Mouse (Mus musculus): ENCODE measurements around the gene Adam22. TPM values are rescaled to one million over a fixed set of nuclear protein-coding genes. Genes with fewer than 3 reads are reported as not detected.

The Adam22 gene
- polyA plus RNA-seq, 1 experiment from 2014 or later = 0.40 TPM

- H3K4me1 ChIP-seq (ENCODE audit: control insufficient read depth, low read depth, low read length) = no peaks in the 10 kb centered on the region
- no peak overlapping the region for H3K27ac ChIP-seq (ENCODE audit: low read length)
- WGBS (ENCODE audit: insufficient replicate concordance) = 60% methylated on average over 3 of the region's 3 CpGs
- no peaks in the 10 kb centered on the region for H3K36me3 ChIP-seq (ENCODE audit: control insufficient read depth, insufficient read depth)
- no peak overlapping the region for H3K4me2 ChIP-seq (ENCODE audit: low read depth, low read length)
- ATAC-seq (ENCODE audit: low read depth) = no peak
- H3K27me3 ChIP-seq (ENCODE audit: control insufficient read depth, insufficient read depth, low read depth, low read length) = no peaks in the 10 kb centered on the region
- H3K9ac ChIP-seq (ENCODE audit: low read depth, low read length) = no peak overlapping the region
- no peak overlapping the region for H3K4me3 ChIP-seq (ENCODE audit: low read depth, low read length)
- no peaks in the 10 kb centered on the region for H3K9me3 ChIP-seq (replicated peaks; ENCODE audit: control insufficient read depth, low read length)
Observed at GRCm38 (mm10) chr5:8343296-8343695, 24.7 kb downstream of the Adam22 start.

- 59% methylated on average over 4 of the region's 4 CpGs for WGBS (ENCODE audit: insufficient replicate concordance)
Observed at GRCm38 (mm10) chr5:8341676-8342075, 26.3 kb downstream of the Adam22 start.

GRCm38 (mm10) chr5:8327645-8328269 lies 40.2 kb downstream of the Adam22 start:
- WGBS (ENCODE audit: insufficient replicate concordance) = 40% methylated on average over 4 of the region's 4 CpGs
- H3K36me3 ChIP-seq (ENCODE audit: control insufficient read depth, insufficient read depth) = no peaks in the 10 kb centered on the region

More at GRCm38 (mm10) chr5:8341676-8342075, 26.3 kb downstream of the Adam22 start:
- no peak for ATAC-seq (ENCODE audit: low read depth)
- H3K4me1 ChIP-seq (ENCODE audit: control insufficient read depth, low read depth, low read length) = no peaks in the 10 kb centered on the region
- no peak overlapping the region for H3K4me2 ChIP-seq (ENCODE audit: low read depth, low read length)
- H3K36me3 ChIP-seq (ENCODE audit: control insufficient read depth, insufficient read depth) = no peaks in the 10 kb centered on the region
- H3K27me3 ChIP-seq (ENCODE audit: control insufficient read depth, insufficient read depth, low read depth, low read length) = no peaks in the 10 kb centered on the region
- no peak overlapping the region for H3K27ac ChIP-seq (ENCODE audit: low read length)
- no peak overlapping the region for H3K4me3 ChIP-seq (ENCODE audit: low read depth, low read length)
- no peaks in the 10 kb centered on the region for H3K9me3 ChIP-seq (replicated peaks; ENCODE audit: control insufficient read depth, low read length)
- H3K9ac ChIP-seq (ENCODE audit: low read depth, low read length) = no peak overlapping the region

GRCm38 (mm10) chr5:8326671-8327070 lies 41.3 kb downstream of the Adam22 start:
- Histone ChIP-seq H3K4me1 (ENCODE audit: control insufficient read depth, low read depth, low read length) (no peaks in the 10 kb centered on the region), H3K36me3 (ENCODE audit: control insufficient read depth, insufficient read depth) (no peaks in the 10 kb centered on the region), H3K9me3 (replicated peaks; ENCODE audit: control insufficient read depth, low read length) (no peaks in the 10 kb centered on the region), H3K4me2 (ENCODE audit: low read depth, low read length) (no peak overlapping the region), H3K4me3 (ENCODE audit: low read depth, low read length) (no peak overlapping the region), H3K27ac (ENCODE audit: low read length) (no peak overlapping the region), H3K9ac (ENCODE audit: low read depth, low read length) (no peak overlapping the region), H3K27me3 (ENCODE audit: control insufficient read depth, insufficient read depth, low read depth, low read length) (no peaks in the 10 kb centered on the region)
- no peak for ATAC-seq (ENCODE audit: low read depth)
- 61% methylated on average over 5 of the region's 5 CpGs for WGBS (ENCODE audit: insufficient replicate concordance)

More at GRCm38 (mm10) chr5:8327645-8328269, 40.2 kb downstream of the Adam22 start:
- H3K9me3 ChIP-seq (replicated peaks; ENCODE audit: control insufficient read depth, low read length) = no peaks in the 10 kb centered on the region
- H3K4me1 ChIP-seq (ENCODE audit: control insufficient read depth, low read depth, low read length) = no peaks in the 10 kb centered on the region
- no peak for ATAC-seq (ENCODE audit: low read depth)
- H3K27me3 ChIP-seq (ENCODE audit: control insufficient read depth, insufficient read depth, low read depth, low read length) = no peaks in the 10 kb centered on the region
- H3K4me3 ChIP-seq (ENCODE audit: low read depth, low read length) = no peak overlapping the region
- no peak overlapping the region for H3K9ac ChIP-seq (ENCODE audit: low read depth, low read length)
- no peak overlapping the region for H3K27ac ChIP-seq (ENCODE audit: low read length)
- H3K4me2 ChIP-seq (ENCODE audit: low read depth, low read length) = no peak overlapping the region

- Histone ChIP-seq H3K9me3 (replicated peaks; ENCODE audit: control insufficient read depth, low read length) (no peaks in the 10 kb centered on the region), H3K27me3 (ENCODE audit: control insufficient read depth, insufficient read depth, low read depth, low read length) (no peaks in the 10 kb centered on the region), H3K4me3 (ENCODE audit: low read depth, low read length) (no peak overlapping the region), H3K27ac (ENCODE audit: low read length) (no peak overlapping the region), H3K4me1 (ENCODE audit: control insufficient read depth, low read depth, low read length) (no peaks in the 10 kb centered on the region), H3K9ac (ENCODE audit: low read depth, low read length) (no peak overlapping the region), H3K36me3 (ENCODE audit: control insufficient read depth, insufficient read depth) (no peaks in the 10 kb centered on the region), H3K4me2 (ENCODE audit: low read depth, low read length) (no peak overlapping the region)
- no peak for ATAC-seq (ENCODE audit: low read depth)
- WGBS (ENCODE audit: insufficient replicate concordance) = 61% methylated on average over 2 of the region's 2 CpGs
Observed at GRCm38 (mm10) chr5:8312324-8312723, 55.6 kb downstream of the Adam22 start.

GRCm38 (mm10) chr5:8310907-8311306 lies 57.1 kb downstream of the Adam22 start:
- no peaks in the 10 kb centered on the region for H3K36me3 ChIP-seq (ENCODE audit: control insufficient read depth, insufficient read depth)
- no peak overlapping the region for H3K27ac ChIP-seq (ENCODE audit: low read length)
- 65% methylated on average over 4 of the region's 4 CpGs for WGBS (ENCODE audit: insufficient replicate concordance)
- no peak overlapping the region for H3K4me3 ChIP-seq (ENCODE audit: low read depth, low read length)
- H3K4me2 ChIP-seq (ENCODE audit: low read depth, low read length) = no peak overlapping the region
- no peak for ATAC-seq (ENCODE audit: low read depth)
- H3K9ac ChIP-seq (ENCODE audit: low read depth, low read length) = no peak overlapping the region
- no peaks in the 10 kb centered on the region for H3K9me3 ChIP-seq (replicated peaks; ENCODE audit: control insufficient read depth, low read length)
- no peaks in the 10 kb centered on the region for H3K4me1 ChIP-seq (ENCODE audit: control insufficient read depth, low read depth, low read length)
- H3K27me3 ChIP-seq (ENCODE audit: control insufficient read depth, insufficient read depth, low read depth, low read length) = no peaks in the 10 kb centered on the region

GRCm38 (mm10) chr5:8297719-8298419 lies 70.1 kb downstream of the Adam22 start:
- Histone ChIP-seq H3K9me3 (replicated peaks; ENCODE audit: control insufficient read depth, low read length) (no peaks in the 10 kb centered on the region), H3K27ac (ENCODE audit: low read length) (no peak overlapping the region), H3K4me1 (ENCODE audit: control insufficient read depth, low read depth, low read length) (no peaks in the 10 kb centered on the region), H3K36me3 (ENCODE audit: control insufficient read depth, insufficient read depth) (no peaks in the 10 kb centered on the region), H3K4me2 (ENCODE audit: low read depth, low read length) (no peak overlapping the region), H3K9ac (ENCODE audit: low read depth, low read length) (no peak overlapping the region), H3K27me3 (ENCODE audit: control insufficient read depth, insufficient read depth, low read depth, low read length) (no peaks in the 10 kb centered on the region), H3K4me3 (ENCODE audit: low read depth, low read length) (no peak overlapping the region)
- WGBS (ENCODE audit: insufficient replicate concordance) = 59% methylated on average over 10 of the region's 10 CpGs
- ATAC-seq (ENCODE audit: low read depth) = no peak

GRCm38 (mm10) chr5:8293287-8293686 lies 74.7 kb downstream of the Adam22 start:
- H3K9ac ChIP-seq (ENCODE audit: low read depth, low read length) = no peak overlapping the region
- ATAC-seq (ENCODE audit: low read depth) = no peak
- H3K4me2 ChIP-seq (ENCODE audit: low read depth, low read length) = no peak overlapping the region
- no peak overlapping the region for H3K27ac ChIP-seq (ENCODE audit: low read length)
- H3K36me3 ChIP-seq (ENCODE audit: control insufficient read depth, insufficient read depth) = no peaks in the 10 kb centered on the region
- H3K9me3 ChIP-seq (replicated peaks; ENCODE audit: control insufficient read depth, low read length) = no peaks in the 10 kb centered on the region
- no peak overlapping the region for H3K4me3 ChIP-seq (ENCODE audit: low read depth, low read length)
- 33% methylated on average over 1 of the region's 1 CpGs for WGBS (ENCODE audit: insufficient replicate concordance)
- H3K27me3 ChIP-seq (ENCODE audit: control insufficient read depth, insufficient read depth, low read depth, low read length) = no peaks in the 10 kb centered on the region
- no peaks in the 10 kb centered on the region for H3K4me1 ChIP-seq (ENCODE audit: control insufficient read depth, low read depth, low read length)

- ATAC-seq (ENCODE audit: low read depth) = no peak
- H3K9me3 ChIP-seq (replicated peaks; ENCODE audit: control insufficient read depth, low read length) = no peaks in the 10 kb centered on the region
- H3K27ac ChIP-seq (ENCODE audit: low read length) = no peak overlapping the region
- WGBS (ENCODE audit: insufficient replicate concordance) = 54% methylated on average over 1 of the region's 1 CpGs
- no peak overlapping the region for H3K4me2 ChIP-seq (ENCODE audit: low read depth, low read length)
- no peak overlapping the region for H3K4me3 ChIP-seq (ENCODE audit: low read depth, low read length)
- no peaks in the 10 kb centered on the region for H3K27me3 ChIP-seq (ENCODE audit: control insufficient read depth, insufficient read depth, low read depth, low read length)
- H3K36me3 ChIP-seq (ENCODE audit: control insufficient read depth, insufficient read depth) = no peaks in the 10 kb centered on the region
- H3K4me1 ChIP-seq (ENCODE audit: control insufficient read depth, low read depth, low read length) = no peaks in the 10 kb centered on the region
- no peak overlapping the region for H3K9ac ChIP-seq (ENCODE audit: low read depth, low read length)
Observed at GRCm38 (mm10) chr5:8291496-8291895, 76.5 kb downstream of the Adam22 start.

All from liver, embryonic 16.5 days (tissue).